Mouse (Mus musculus) spleen, adult 2 months (tissue): ENCODE data around the gene Mfsd1.

Experiments used
- CTCF ChIP-seq: fragments of 200-500 bp; IDR thresholded peaks from 2 replicates; pipeline ENCODE4 v1.5.1; 2011; ENCODE audit warnings: mild to moderate bottlenecking, inconsistent platforms; ENCODE audit not compliant: insufficient read depth, insufficient read length, insufficient replicate concordance; ENCODE audit errors: extremely low read depth
- POLR2A ChIP-seq: fragments of 200-500 bp; IDR thresholded peaks from 2 replicates; pipeline ENCODE4 v1.6.1; 2011; ENCODE audit warnings: low read depth, low read length, inconsistent platforms

DNA sequence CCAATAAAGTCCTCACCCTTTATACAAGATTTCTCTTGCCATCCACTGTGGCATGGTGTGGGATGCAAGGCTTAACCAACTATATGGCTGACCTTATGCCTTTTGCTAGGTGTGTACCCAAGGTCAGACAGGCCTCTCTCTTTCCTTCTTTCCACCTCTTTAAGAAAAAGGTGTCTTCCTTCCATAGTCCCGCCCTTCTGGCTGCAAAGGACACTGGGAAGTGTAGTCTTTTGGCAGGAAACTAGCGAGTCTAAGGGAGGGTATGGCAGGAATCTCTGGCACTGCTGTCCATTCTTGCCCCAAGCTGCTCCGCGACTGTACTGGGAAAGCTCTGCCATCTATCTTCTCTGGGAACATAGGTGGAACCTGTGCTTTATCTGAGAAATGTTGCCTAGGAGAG, 29.3 kb upstream of the Mfsd1 start:
- TF ChIP-seq POLR2A, result no peak
- TF ChIP-seq CTCF, result no peak
